Mouse (Mus musculus): Measurements from ENCODE around the gene Olfr524.

DNA sequence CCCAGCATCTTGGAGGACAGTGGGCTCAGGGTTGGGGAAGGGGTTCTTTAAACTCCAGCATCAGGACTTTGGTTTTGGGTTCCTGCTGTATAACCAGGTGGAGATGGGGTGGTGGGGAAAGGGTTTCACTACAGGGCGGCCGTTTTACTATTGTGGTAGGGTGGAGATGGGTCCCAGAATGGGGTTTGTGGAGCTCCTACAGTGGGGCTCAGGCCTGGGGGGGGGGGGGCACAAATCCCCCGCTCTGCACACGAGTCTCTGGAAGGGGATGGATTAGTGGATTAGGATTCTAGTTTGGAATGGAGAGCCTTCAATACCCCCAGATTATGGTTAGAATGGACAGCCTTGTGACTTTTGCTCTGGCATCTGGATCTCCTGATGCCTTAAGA is 51.9 kb downstream of the Olfr524 start:
- TF ChIP-seq CTCF (IDR thresholded peaks at IDR 0.05; ENCODE audit: low read depth), result no peak
- no peak for TF ChIP-seq EP300 (IDR thresholded peaks at IDR 0.05; ENCODE audit: low read depth)

All from heart, postnatal 0 days (tissue).